Mouse (Mus musculus) intestine, postnatal 0 days (tissue): Measurements from ENCODE around the gene Gtpbp10. TPM values are rescaled to one million over a fixed set of nuclear protein-coding genes. Genes with fewer than 3 reads are reported as not detected.

Experiments used
- ATAC-seq: fragments of 200-750 bp; cut with Nextera tagmentation; 2 replicates; pipeline ENCODE4 v1.8.0; 2017; ENCODE audit warnings: mild to moderate bottlenecking, moderate TSS enrichment, moderate library complexity
- H3K27ac ChIP-seq: fragments of 300-500 bp; sonication (generic); 2 replicates; pipeline ENCODE4 v1.5.1; 2014; ENCODE audit warnings: mild to moderate bottlenecking, low read depth, low read length, moderate library complexity
- H3K27me3 ChIP-seq: fragments of 300-500 bp; sonication (generic); replicated peaks from 2 replicates; pipeline ENCODE4 v1.6.1; 2014; ENCODE audit warnings: low read length, mixed read lengths; ENCODE audit not compliant: control insufficient read depth, insufficient read depth
- H3K36me3 ChIP-seq: fragments of 300-500 bp; sonication (generic); 2 replicates; pipeline ENCODE4 v1.6.1; 2014; ENCODE audit warnings: mild to moderate bottlenecking, moderate library complexity; ENCODE audit not compliant: control insufficient read depth, insufficient read depth
- H3K4me1 ChIP-seq: fragments of 300-500 bp; sonication (generic); replicated peaks from 2 replicates; pipeline ENCODE4 v1.6.1; 2014; ENCODE audit warnings: antibody characterized with exemption, low read length, mixed read lengths; ENCODE audit not compliant: control insufficient read depth, insufficient read depth
- H3K4me2 ChIP-seq: fragments of 300-500 bp; sonication (generic); replicated peaks from 2 replicates; pipeline ENCODE4 v1.6.1; 2014; ENCODE audit warnings: low read depth, mild to moderate bottlenecking, moderate library complexity
- H3K4me3 ChIP-seq: fragments of 300-500 bp; sonication (generic); 2 replicates; pipeline ENCODE4 v1.5.1; 2014; ENCODE audit warnings: low read depth, low read length
- H3K9ac ChIP-seq: fragments of 300-500 bp; sonication (generic); 2 replicates; pipeline ENCODE4 v1.6.1; 2014; ENCODE audit warnings: mild to moderate bottlenecking, low read depth, low read length
- H3K9me3 ChIP-seq: fragments of 300-500 bp; sonication (generic); 2 replicates; pipeline ENCODE4 v1.6.1; 2016; ENCODE audit warnings: mixed run types; ENCODE audit not compliant: control insufficient read depth
- CTCF ChIP-seq: sonication (generic); IDR thresholded peaks from 2 replicates; pipeline ENCODE4 v1.5.1; 2016; ENCODE audit warnings: low read depth, mild to moderate bottlenecking, control low read depth, antibody characterized with exemption, moderate library complexity
- WGBS: fragments of 180-500 bp; shearing (Covaris S2); extraction: QIAGEN DNeasy Blood & Tissue Kit; methylation state at CpG from one replicate; pipeline ENCODE4 v1.1.7; 2014; 5-methylcytosine and 5-hydroxymethylcytosine counted together
- polyA plus RNA-seq: library from polyadenylated mRNA; unstranded; fragments of >200 nt; fragmentation: Nextera tagmentation; extraction: Ambion mirVana; gene quantifications from 2 replicates; pipeline ENCODE4 v1.2.1, GENCODE M21; 2015

Gene Gtpbp10
- polyA plus RNA-seq, 1 experiment from 2014 or later, result 12.7 TPM

DNA sequence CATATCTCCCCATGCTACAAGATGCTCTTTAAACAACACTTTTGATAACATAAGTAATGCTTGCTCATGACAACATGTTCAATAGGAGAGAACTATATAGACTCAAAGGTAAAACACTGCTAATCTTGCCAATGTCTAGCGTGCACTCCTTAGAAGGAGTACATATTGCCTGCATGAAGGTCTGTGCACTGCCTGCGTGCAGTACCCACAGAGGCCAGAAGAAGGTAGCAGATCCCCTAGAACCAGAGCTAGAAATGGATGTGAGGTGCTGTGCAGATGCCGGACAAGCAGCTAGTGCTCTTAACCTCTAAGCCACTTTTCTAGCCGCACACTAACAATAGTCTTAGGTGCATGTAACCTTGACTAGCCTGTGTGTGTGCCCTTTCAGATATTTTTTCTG is 67.2 kb downstream of the Gtpbp10 start:
- Histone ChIP-seq H3K27ac (no peak overlapping the region), H3K9me3 (no peaks in the 10 kb centered on the region), H3K4me2 (no peak overlapping the region), H3K4me3 (no peak overlapping the region), H3K9ac (no peak overlapping the region), H3K36me3 (no peaks in the 10 kb centered on the region), H3K4me1 (no peaks in the 10 kb centered on the region), H3K27me3 (no peaks in the 10 kb centered on the region)
- no peak for TF ChIP-seq CTCF
- WGBS, result 97% methylated on average over 4 of the region's 4 CpGs
- no peak for ATAC-seq

Other genes with a start within 250 kb of the Gtpbp10 start
- 3.8 and 4.4 TPM in 2 replicates for gene Cdk14, start 139.2 kb downstream of the Gtpbp10 start, polyA plus RNA-seq
- not detected in 2 replicates for gene 1700015F17Rik, start 80.4 kb downstream of the Gtpbp10 start, polyA plus RNA-seq
- gene Cldn12, start 44.6 kb downstream of the Gtpbp10 start, polyA plus RNA-seq, result 14.6 and 15.1 TPM in 2 replicates
- gene Gm8773, start 14.3 kb upstream of the Gtpbp10 start, polyA plus RNA-seq, result 1.3 TPM in 2 replicates
- 0.38 and 1.3 TPM in 2 replicates for gene Cfap69, start 104.7 kb upstream of the Gtpbp10 start, polyA plus RNA-seq
- gene Steap2, start 135.0 kb upstream of the Gtpbp10 start, polyA plus RNA-seq, result 6.5 and 6.9 TPM in 2 replicates
- 1.9 and 2.3 TPM in 2 replicates for gene Steap1, start 189.8 kb upstream of the Gtpbp10 start, polyA plus RNA-seq